Mouse (Mus musculus): ENCODE measurements around the gene Hbq1a.

GRCm38 (mm10) chr11:32347607-32348432 is 48.0 kb downstream of the Hbq1a start, which contains the start of gene Sh3pxd2b:
- no peak for TF ChIP-seq CTCF (IDR thresholded peaks at IDR 0.05; ENCODE audit: borderline replicate concordance, insufficient read depth, low read length)
- TF ChIP-seq POLR2A (IDR thresholded peaks at IDR 0.05; ENCODE audit: low read depth, low read length), result peak; percentile 96
